Mouse (Mus musculus): ENCODE measurements around the gene Gid8. TPM values are rescaled to one million over a fixed set of nuclear protein-coding genes. Genes with fewer than 3 reads are reported as not detected.

The Gid8 gene
- polyA plus RNA-seq, 1 experiment: 35.4 TPM

DNA sequence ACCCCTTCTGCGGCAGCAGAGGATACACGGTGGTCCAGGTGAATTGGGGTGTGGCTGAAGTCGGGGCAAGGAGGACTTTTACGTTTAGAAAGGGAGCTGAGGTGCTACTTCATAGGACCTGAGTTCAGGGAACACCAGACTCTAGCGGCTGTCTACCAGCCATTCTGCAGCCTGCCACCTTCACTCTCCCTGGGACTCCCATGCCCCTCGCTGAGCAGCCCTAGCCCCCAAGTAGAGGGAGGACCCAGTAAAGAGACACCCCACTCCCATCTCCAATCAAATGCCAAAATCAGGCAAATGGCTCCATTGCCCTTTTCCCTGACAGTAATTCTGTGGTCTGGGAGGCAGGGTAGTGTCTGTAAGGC lies 15.5 kb downstream of the Gid8 start:
- H3K27ac ChIP-seq (ENCODE audit: insufficient read depth, low read depth, low read length): no peak overlapping the region
- WGBS: 6% methylated on average over 6 of the region's 6 CpGs
- peaks cover 12% of the 10 kb centered on the region; the same call in 1 of the 2 replicates for H3K4me1 ChIP-seq (ENCODE audit: control insufficient read depth, insufficient read depth, low read length)
- H3K36me3 ChIP-seq (ENCODE audit: control insufficient read depth, insufficient read depth, low read length): peaks cover 2% of the 10 kb centered on the region; the same call in 1 of the 2 replicates
- H3K4me3 ChIP-seq (ENCODE audit: insufficient read depth, low read depth, low read length): peak overlapping the region; percentile 27; the same call in 1 of the 2 replicates
- no peak for DNase-seq
- no peaks in the 10 kb centered on the region for H3K27me3 ChIP-seq (replicated peaks; ENCODE audit: control insufficient read depth, insufficient read depth, low read length)
- TF ChIP-seq POLR2A (IDR thresholded peaks at IDR 0.05; ENCODE audit: low read depth, low read length) (no peak), CTCF (conservative IDR thresholded peaks at IDR 0.05; ENCODE audit: insufficient read depth, insufficient read length, low read depth, low read length) (no peak)

DNA sequence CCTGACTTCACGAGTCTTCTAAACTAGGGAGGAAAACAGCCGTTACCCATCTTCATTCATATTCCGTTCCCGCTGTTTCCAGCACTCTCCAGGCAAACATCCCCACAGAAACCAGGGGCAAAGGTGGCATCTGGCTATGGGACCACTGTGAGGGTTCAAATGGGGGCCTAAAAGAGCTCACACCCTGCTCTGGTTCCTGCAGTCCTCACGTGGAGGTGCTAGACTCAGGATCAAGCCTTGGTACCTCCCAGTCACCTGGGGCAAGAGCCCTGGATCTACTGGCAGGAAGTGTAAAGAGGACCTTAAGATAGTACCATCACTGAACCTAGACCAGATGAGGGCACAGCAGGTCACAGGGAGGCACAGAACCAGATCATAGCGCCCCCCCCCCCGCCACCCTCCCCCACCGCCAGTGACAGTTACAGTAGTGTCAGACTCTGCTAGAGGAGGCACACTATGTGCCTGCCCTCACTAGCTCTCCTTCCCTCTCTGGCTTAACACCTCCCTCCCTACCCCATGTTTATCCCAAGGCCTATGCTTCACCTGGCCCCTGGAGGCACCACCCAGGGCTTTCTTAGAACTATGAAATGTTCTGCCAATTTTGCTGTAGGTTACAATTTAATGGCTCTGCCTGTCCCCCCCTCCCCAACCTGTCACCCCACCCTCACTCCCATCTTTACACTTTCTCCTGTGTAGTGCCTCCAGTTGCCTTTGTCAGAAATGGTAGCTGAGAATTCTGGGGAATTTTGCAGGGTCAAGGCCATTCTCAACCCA lies 16.1 kb downstream of the Gid8 start:
- Histone ChIP-seq H3K36me3 (ENCODE audit: control insufficient read depth, insufficient read depth, low read length) (peaks cover under 1% of the 10 kb centered on the region; the same call in 1 of the 2 replicates), H3K27ac (ENCODE audit: insufficient read depth, low read depth, low read length) (no peak overlapping the region), H3K4me1 (ENCODE audit: control insufficient read depth, insufficient read depth, low read length) (peaks cover 12% of the 10 kb centered on the region; the same call in 1 of the 2 replicates), H3K27me3 (replicated peaks; ENCODE audit: control insufficient read depth, insufficient read depth, low read length) (no peaks in the 10 kb centered on the region), H3K4me3 (ENCODE audit: insufficient read depth, low read depth, low read length) (no peak overlapping the region)
- DNase-seq: no peak
- TF ChIP-seq POLR2A (IDR thresholded peaks at IDR 0.05; ENCODE audit: low read depth, low read length) (no peak), CTCF (conservative IDR thresholded peaks at IDR 0.05; ENCODE audit: insufficient read depth, insufficient read length, low read depth, low read length) (no peak)
- WGBS: 34% methylated on average over 8 of the region's 8 CpGs

GRCm38 (mm10) chr2:180726658-180727442 lies 16.9 kb downstream of the Gid8 start:
- Histone ChIP-seq H3K4me1 (ENCODE audit: control insufficient read depth, insufficient read depth, low read length) (peaks cover 12% of the 10 kb centered on the region; the same call in 1 of the 2 replicates), H3K4me3 (ENCODE audit: insufficient read depth, low read depth, low read length) (no peak overlapping the region), H3K27me3 (replicated peaks; ENCODE audit: control insufficient read depth, insufficient read depth, low read length) (no peaks in the 10 kb centered on the region), H3K36me3 (ENCODE audit: control insufficient read depth, insufficient read depth, low read length) (no peaks in the 10 kb centered on the region), H3K27ac (ENCODE audit: insufficient read depth, low read depth, low read length) (no peak overlapping the region)
- 77% methylated on average over 6 of the region's 6 CpGs for WGBS
- no peak for TF ChIP-seq POLR2A (IDR thresholded peaks at IDR 0.05; ENCODE audit: low read depth, low read length)
- TF ChIP-seq CTCF (conservative IDR thresholded peaks at IDR 0.05; ENCODE audit: insufficient read depth, insufficient read length, low read depth, low read length): no peak
- peak; percentile 14 for DNase-seq

- H3K27me3 ChIP-seq (replicated peaks; ENCODE audit: control insufficient read depth, insufficient read depth, low read length): no peaks in the 10 kb centered on the region
- WGBS: 59% methylated on average over 4 of the region's 4 CpGs
- peaks cover 12% of the 10 kb centered on the region; the same call in 1 of the 2 replicates for H3K4me1 ChIP-seq (ENCODE audit: control insufficient read depth, insufficient read depth, low read length)
- DNase-seq: no peak
- TF ChIP-seq POLR2A (IDR thresholded peaks at IDR 0.05; ENCODE audit: low read depth, low read length) (no peak), CTCF (conservative IDR thresholded peaks at IDR 0.05; ENCODE audit: insufficient read depth, insufficient read length, low read depth, low read length) (no peak)
- no peak overlapping the region for H3K27ac ChIP-seq (ENCODE audit: insufficient read depth, low read depth, low read length)
- no peaks in the 10 kb centered on the region for H3K36me3 ChIP-seq (ENCODE audit: control insufficient read depth, insufficient read depth, low read length)
- no peak overlapping the region for H3K4me3 ChIP-seq (ENCODE audit: insufficient read depth, low read depth, low read length)
Observed at GRCm38 (mm10) chr2:180727613-180728021, 17.7 kb downstream of the Gid8 start.

- no peak for DNase-seq
- TF ChIP-seq CTCF (conservative IDR thresholded peaks at IDR 0.05; ENCODE audit: insufficient read depth, insufficient read length, low read depth, low read length): no peak
- no peak for TF ChIP-seq POLR2A (IDR thresholded peaks at IDR 0.05; ENCODE audit: low read depth, low read length)
- WGBS: 74% methylated on average over 3 of the region's 3 CpGs
Observed at GRCm38 (mm10) chr2:180731036-180731435, 21.1 kb downstream of the Gid8 start.

DNA sequence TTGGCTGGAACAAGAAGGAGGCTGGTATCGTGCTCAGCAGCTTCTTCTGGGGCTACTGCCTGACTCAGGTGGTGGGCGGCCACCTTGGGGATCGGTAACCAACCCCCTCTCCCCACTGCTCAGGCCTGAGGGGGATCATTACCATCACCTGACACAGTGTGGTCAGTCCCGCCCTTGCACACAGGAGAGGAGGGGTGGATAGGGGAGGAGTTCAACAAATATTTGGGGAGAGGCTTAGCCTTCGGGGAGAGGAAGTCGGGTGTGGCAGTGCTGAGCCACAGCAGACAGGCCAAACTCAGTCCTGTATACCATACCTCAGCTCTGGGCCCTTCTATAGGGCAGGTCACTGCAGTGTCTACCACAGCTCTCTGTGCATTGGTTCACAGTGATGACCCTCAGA lies 22.1 kb downstream of the Gid8 start:
- no peaks in the 10 kb centered on the region; the same call in 1 of the 2 replicates for H3K27me3 ChIP-seq (replicated peaks; ENCODE audit: control insufficient read depth, insufficient read depth, low read length)
- WGBS: 59% methylated on average over 6 of the region's 6 CpGs
- TF ChIP-seq POLR2A (IDR thresholded peaks at IDR 0.05; ENCODE audit: low read depth, low read length): no peak
- TF ChIP-seq CTCF (conservative IDR thresholded peaks at IDR 0.05; ENCODE audit: insufficient read depth, insufficient read length, low read depth, low read length): no peak
- no peak overlapping the region for H3K27ac ChIP-seq (ENCODE audit: insufficient read depth, low read depth, low read length)
- no peak overlapping the region for H3K4me3 ChIP-seq (ENCODE audit: insufficient read depth, low read depth, low read length)
- H3K4me1 ChIP-seq (ENCODE audit: control insufficient read depth, insufficient read depth, low read length): no peaks in the 10 kb centered on the region
- no peaks in the 10 kb centered on the region for H3K36me3 ChIP-seq (ENCODE audit: control insufficient read depth, insufficient read depth, low read length)
- DNase-seq: no peak

More at GRCm38 (mm10) chr2:180731036-180731435, 21.1 kb downstream of the Gid8 start:
- no peaks in the 10 kb centered on the region for H3K36me3 ChIP-seq (ENCODE audit: control insufficient read depth, insufficient read depth, low read length)
- H3K4me3 ChIP-seq (ENCODE audit: insufficient read depth, low read depth, low read length): no peak overlapping the region
- no peaks in the 10 kb centered on the region; the same call in 1 of the 2 replicates for H3K27me3 ChIP-seq (replicated peaks; ENCODE audit: control insufficient read depth, insufficient read depth, low read length)
- H3K4me1 ChIP-seq (ENCODE audit: control insufficient read depth, insufficient read depth, low read length): no peaks in the 10 kb centered on the region
- no peak overlapping the region for H3K27ac ChIP-seq (ENCODE audit: insufficient read depth, low read depth, low read length)

DNA sequence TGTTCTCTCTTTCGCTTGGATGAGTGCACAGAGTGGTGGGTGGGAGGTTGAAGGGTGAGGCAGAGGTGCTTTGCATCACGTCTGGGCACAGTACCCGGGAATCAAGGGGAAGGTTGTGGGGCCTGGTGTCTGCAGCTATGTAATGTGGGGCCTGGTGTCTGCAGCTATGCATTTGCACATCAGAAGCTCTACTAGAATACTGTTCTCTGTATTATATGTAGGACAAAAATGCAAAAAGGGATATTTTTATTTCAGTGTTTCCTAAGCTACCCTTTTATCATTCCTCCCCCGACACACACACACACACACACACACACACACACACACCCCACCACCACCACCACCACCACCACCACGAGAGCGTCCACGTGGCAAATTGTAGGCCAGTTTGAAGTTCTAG lies 25.3 kb downstream of the Gid8 start:
- Histone ChIP-seq H3K4me1 (ENCODE audit: control insufficient read depth, insufficient read depth, low read length) (no peaks in the 10 kb centered on the region), H3K27me3 (replicated peaks; ENCODE audit: control insufficient read depth, insufficient read depth, low read length) (no peaks in the 10 kb centered on the region; the same call in 1 of the 2 replicates), H3K4me3 (ENCODE audit: insufficient read depth, low read depth, low read length) (no peak overlapping the region), H3K27ac (ENCODE audit: insufficient read depth, low read depth, low read length) (no peak overlapping the region), H3K36me3 (ENCODE audit: control insufficient read depth, insufficient read depth, low read length) (no peaks in the 10 kb centered on the region)
- 81% methylated on average over 7 of the region's 7 CpGs for WGBS
- no peak for TF ChIP-seq CTCF (conservative IDR thresholded peaks at IDR 0.05; ENCODE audit: insufficient read depth, insufficient read length, low read depth, low read length)
- no peak for TF ChIP-seq POLR2A (IDR thresholded peaks at IDR 0.05; ENCODE audit: low read depth, low read length)
- DNase-seq: no peak

Data from kidney, adult 2 months (tissue).